Mouse (Mus musculus) left cerebral cortex, postnatal 36 days (tissue): ENCODE data around the gene Mrps2. TPM values are rescaled to one million over a fixed set of nuclear protein-coding genes. Genes with fewer than 3 reads are reported as not detected.

Experiments used
- DNase-seq, 2 experiments: peaks; one replicate each; pipeline ENCODE4 v3.0.0; 2021 to 2022; ENCODE audit warnings: low spot score in 2 of 2, mixed read lengths in 1 of 2
- intact Hi-C: fragments of 180-260 bp; cut with DNase I; formaldehyde crosslinking; loops from one replicate; pipeline ENCODE4 v1.15.1; 2025
- total RNA-seq, 2 experiments: library from RNA; stranded (reverse); gene quantifications; 2 replicates each; pipeline ENCODE4 v1.2.3; 2021

The Mrps2 gene
- total RNA-seq, 2 experiments from 2014 or later = 35.4 to 39.0 TPM

DNA sequence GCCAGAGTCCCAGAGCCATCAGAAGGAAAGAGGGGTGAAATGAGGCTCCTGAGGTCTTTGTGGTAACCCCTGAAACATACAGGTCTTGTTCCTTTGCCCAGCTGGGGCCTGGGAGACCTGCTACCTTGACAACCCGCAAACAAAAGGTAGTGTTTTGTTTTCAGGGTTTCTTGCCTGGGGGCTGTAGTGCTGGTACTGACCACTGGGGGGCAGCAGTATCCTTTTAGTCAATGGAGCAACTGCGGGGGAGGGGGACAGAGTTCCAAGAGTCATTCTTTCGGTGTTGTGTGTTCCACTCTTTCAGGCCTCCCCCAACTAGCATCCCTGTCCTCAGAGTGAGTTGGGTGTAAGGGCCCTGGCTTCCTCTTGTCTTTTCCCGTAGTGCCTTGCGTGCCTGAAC, 46.6 kb downstream of the Mrps2 start:
- intact Hi-C loops = no loop called here
- peak; percentile 70 to 84 for DNase-seq

DNA sequence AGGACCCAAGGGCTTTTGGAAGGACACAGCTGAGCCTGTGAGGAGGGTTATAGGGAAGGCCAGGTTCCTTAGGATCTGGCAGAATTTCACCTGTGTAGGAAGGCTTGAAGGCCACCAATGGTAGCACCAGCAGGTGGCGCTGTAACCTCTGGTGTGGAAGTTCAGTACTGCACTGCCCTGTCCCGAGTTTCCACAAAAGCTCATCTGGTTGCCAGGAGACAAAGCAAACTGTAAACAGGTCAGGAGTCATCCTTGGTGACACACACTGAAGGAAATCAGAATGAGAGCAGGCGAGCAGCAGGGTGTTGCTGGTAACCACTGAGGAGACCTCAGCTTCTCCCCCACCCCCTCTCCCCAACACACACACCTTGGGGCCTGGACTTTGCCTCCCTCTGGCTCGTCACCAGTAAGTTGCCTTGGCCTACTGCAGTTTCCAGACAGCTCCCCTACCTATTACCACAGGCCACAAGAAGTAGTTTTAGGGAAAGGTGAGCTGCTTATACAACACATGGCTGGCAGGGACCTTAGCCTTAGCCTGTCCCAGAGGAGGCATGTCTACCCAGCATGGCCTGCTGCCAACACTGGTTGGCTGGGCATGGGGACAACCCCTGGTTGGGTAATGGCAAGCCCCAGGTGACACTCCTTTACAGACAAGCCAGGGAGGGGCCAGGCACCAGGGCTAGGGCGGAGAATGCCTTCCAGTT, 49.5 kb downstream of the Mrps2 start:
- DNase-seq = peak; percentile 52 to 54
- intact Hi-C loops = loop anchor here (2.0 kb wide), 1 partner anchor 65 kb away; the partner anchor contains the start of gene Gtf3c5

DNA sequence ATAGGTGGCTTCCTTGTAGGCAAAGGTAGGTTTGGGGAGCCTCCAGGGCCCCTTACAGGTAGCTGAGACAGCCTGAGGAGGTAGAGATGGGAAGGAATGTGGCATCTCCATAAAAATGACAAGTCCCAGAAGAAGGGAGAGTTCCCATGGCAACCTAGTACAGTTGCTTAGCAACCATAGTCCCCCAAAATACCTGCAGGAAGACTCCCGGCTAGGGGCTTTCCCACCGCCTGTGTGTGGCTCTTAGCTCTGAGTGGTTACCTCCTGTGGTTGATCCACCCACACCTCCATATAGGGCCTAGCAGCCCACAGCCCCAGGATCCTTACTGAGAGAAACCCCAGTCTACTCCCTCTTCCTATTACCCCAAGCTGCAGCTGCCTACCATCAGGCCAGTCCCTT, 50.4 kb downstream of the Mrps2 start:
- DNase-seq = peak; percentile 68 to 77
- intact Hi-C loops = loop anchor here (2.0 kb wide), 1 partner anchor 15 kb away; no protein-coding TSS in a partner anchor

DNA sequence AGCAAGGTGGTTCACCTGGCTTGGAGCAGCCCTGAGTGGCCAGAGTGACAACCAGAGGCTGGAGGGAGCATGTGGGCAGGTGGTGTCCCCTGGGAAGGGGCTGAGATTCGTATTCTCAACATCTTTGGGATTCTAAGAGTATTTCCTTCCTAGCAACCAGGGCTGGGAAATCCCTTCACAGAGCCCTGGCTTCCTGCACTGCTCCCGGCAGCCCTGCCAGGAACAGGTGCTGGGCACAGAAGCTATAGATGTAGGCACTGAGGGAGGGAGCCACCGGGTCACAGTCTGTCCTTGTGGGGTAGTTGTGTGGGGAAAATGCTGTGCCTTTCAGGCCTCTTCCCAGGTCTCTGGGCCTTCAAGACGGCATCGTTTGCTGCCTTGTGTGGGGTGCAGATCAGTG, 52.7 kb downstream of the Mrps2 start:
- DNase-seq = peak in 1 of 2 experiments; percentile 6
- intact Hi-C loops = no loop called here

Other genes with a start within 250 kb of the Mrps2 start
- 10 to 100 TPM; 26.8 to 30.3 TPM for gene Ppp1r26, start 21.3 kb upstream of the Mrps2 start, total RNA-seq
- 1 to 10 TPM; 4.0 to 5.1 TPM for gene 1700007K13Rik, start 1.7 kb upstream of the Mrps2 start, total RNA-seq
- gene Gbgt1, start 28.8 kb downstream of the Mrps2 start, total RNA-seq = 1 to 10 TPM; 1.6 to 3.3 TPM
- gene Gm10134, start 38.0 kb downstream of the Mrps2 start, total RNA-seq = 1 to 10 TPM; 1.7 TPM
- gene Ralgds, start 45.1 kb downstream of the Mrps2 start, total RNA-seq = 10 to 100 TPM; 82.7 to 82.8 TPM
- gene Cel, start 95.3 kb downstream of the Mrps2 start, total RNA-seq = not detected
- 10 to 100 TPM; 17.9 to 18.6 TPM for gene Gtf3c5, start 115.7 kb downstream of the Mrps2 start, total RNA-seq
- gene Gfi1b, start 153.9 kb downstream of the Mrps2 start, total RNA-seq = not detected
- 10 to 100 TPM; 48.4 to 60.7 TPM for gene Tsc1, start 173.2 kb downstream of the Mrps2 start, total RNA-seq
- not detected for gene Spaca9, start 231.7 kb downstream of the Mrps2 start, total RNA-seq
- 1 to 10 TPM; 1.6 to 1.7 TPM for gene Ak8, start 232.1 kb downstream of the Mrps2 start, total RNA-seq